Mouse (Mus musculus) myocyte (in vitro differentiated cells): Measurements from ENCODE around the gene Sema3b. TPM values are rescaled to one million over a fixed set of nuclear protein-coding genes. Genes with fewer than 3 reads are reported as not detected.
A peak's percentile ranks its signal among the peaks of the same experiment; 100 is the strongest.

Experiments
- H3K27me3 ChIP-seq: one replicate; pipeline ENCODE4 v1.6.1; 2011; ENCODE audit not compliant: control insufficient read depth, insufficient read depth, insufficient read length
- H3K36me3 ChIP-seq: one replicate; pipeline ENCODE4 v1.6.1; 2011; ENCODE audit not compliant: control insufficient read depth, insufficient read depth
- H3K4me2 ChIP-seq: one replicate; pipeline ENCODE4 v1.6.1; 2011; ENCODE audit warnings: low read depth, control low read depth
- H3K4me3 ChIP-seq: one replicate; pipeline ENCODE4 v1.5.1; 2011; ENCODE audit warnings: mild to moderate bottlenecking, control low read depth, moderate library complexity
- H3K79me2 ChIP-seq: one replicate; pipeline ENCODE4 v1.6.1; 2011; ENCODE audit not compliant: control insufficient read depth, insufficient read depth
- H3ac ChIP-seq: one replicate; pipeline ENCODE4 v1.6.1; 2011; ENCODE audit not compliant: control insufficient read depth, insufficient read length
- CEBPB ChIP-seq: IDR thresholded peaks from 2 replicates; pipeline ENCODE4 v1.6.1; 2011; ENCODE audit warnings: mild to moderate bottlenecking, moderate library complexity; ENCODE audit not compliant: poor library complexity, insufficient read depth, severe bottlenecking
- E2F4 ChIP-seq: IDR thresholded peaks from one replicate; pipeline ENCODE4 v1.6.1; 2011; ENCODE audit warnings: mild to moderate bottlenecking, control low read depth, moderate library complexity; ENCODE audit not compliant: insufficient read depth
- MAX ChIP-seq: IDR thresholded peaks from one replicate; pipeline ENCODE4 v1.6.1; 2011; ENCODE audit warnings: low read depth, mild to moderate bottlenecking, control low read depth
- MYOD1 ChIP-seq, 3 experiments: IDR thresholded peaks; one replicate each; pipeline ENCODE4 v1.6.1; 2011; ENCODE audit warnings: control low read depth in 2 of 3, low read depth in 2 of 3, mild to moderate bottlenecking in 2 of 3, moderate library complexity in 1 of 3; ENCODE audit not compliant: insufficient read length in 2 of 3, control insufficient read depth in 1 of 3
- MYOG ChIP-seq, 3 experiments: IDR thresholded peaks; one replicate each; pipeline ENCODE4 v1.6.1; 2011; ENCODE audit warnings: control low read depth in 2 of 3, low read depth in 2 of 3, mild to moderate bottlenecking in 2 of 3; ENCODE audit not compliant: insufficient read length in 2 of 3, control insufficient read depth in 1 of 3, insufficient read depth in 1 of 3
- POLR2A ChIP-seq: IDR thresholded peaks from one replicate; pipeline ENCODE4 v1.6.1; 2011; ENCODE audit warnings: low read depth, mild to moderate bottlenecking, control low read depth, moderate library complexity; ENCODE audit not compliant: insufficient read length
- POLR2AphosphoS2 ChIP-seq: IDR thresholded peaks from one replicate; pipeline ENCODE4 v1.6.1; 2011; ENCODE audit warnings: low read depth, control low read depth; ENCODE audit not compliant: insufficient read length
- REST ChIP-seq: IDR thresholded peaks from one replicate; pipeline ENCODE4 v1.6.1; 2011; ENCODE audit warnings: mild to moderate bottlenecking, control low read depth, moderate library complexity; ENCODE audit not compliant: insufficient read depth, insufficient read length
- SRF ChIP-seq: IDR thresholded peaks from one replicate; pipeline ENCODE4 v1.6.1; 2011; ENCODE audit warnings: low read depth; ENCODE audit not compliant: control insufficient read depth, insufficient read length
- TCF12 ChIP-seq: IDR thresholded peaks from one replicate; pipeline ENCODE4 v1.6.1; 2011; ENCODE audit warnings: mild to moderate bottlenecking, control low read depth; ENCODE audit not compliant: poor library complexity, insufficient read depth, severe bottlenecking
- TCF3 ChIP-seq: IDR thresholded peaks from one replicate; pipeline ENCODE4 v1.6.1; 2011; ENCODE audit warnings: low read depth, control low read depth; ENCODE audit not compliant: insufficient read length
- USF1 ChIP-seq: IDR thresholded peaks from one replicate; pipeline ENCODE4 v1.6.1; 2011; ENCODE audit warnings: low read depth, mild to moderate bottlenecking, control low read depth, moderate library complexity
- polyA plus RNA-seq: library from polyadenylated mRNA; unstranded; fragments of >200 nt; fragmentation: generic; extraction: Trizol; gene quantifications from one replicate; pipeline ENCODE4 v1.2.1, GENCODE M21; 2012; ENCODE audit warnings: missing spikeins

Gene Sema3b
- polyA plus RNA-seq, 1 experiment = 59.9 TPM

DNA sequence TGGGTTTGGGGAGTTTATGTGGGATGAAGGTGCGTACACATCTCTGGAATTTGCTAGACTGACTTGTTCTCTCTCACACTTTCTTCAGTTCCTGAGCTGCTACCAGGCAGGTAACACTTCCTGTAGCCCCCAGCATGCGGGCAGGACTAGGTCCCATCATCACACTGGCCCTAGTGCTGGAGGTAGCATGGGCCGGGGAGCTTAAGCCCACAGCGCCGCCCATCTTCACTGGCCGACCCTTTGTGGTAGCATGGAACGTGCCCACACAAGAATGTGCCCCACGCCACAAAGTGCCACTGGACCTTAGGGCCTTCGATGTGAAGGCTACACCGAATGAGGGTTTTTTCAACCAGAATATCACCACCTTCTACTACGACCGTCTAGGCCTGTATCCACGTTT lies 39.0 kb downstream of the Sema3b start:
- Histone ChIP-seq H3ac (peak overlapping the region; percentile 69), H3K36me3 (no peaks in the 10 kb centered on the region), H3K4me3 (peak overlapping the region; percentile 81), H3K79me2 (peaks cover 11% of the 10 kb centered on the region), H3K4me2 (peak overlapping the region; percentile 98), H3K27me3 (no peaks in the 10 kb centered on the region)
- TF ChIP-seq CEBPB = no peak
- no peak for TF ChIP-seq TCF3
- no peak for TF ChIP-seq REST
- no peak for TF ChIP-seq TCF12
- TF ChIP-seq SRF = no peak
- no peak for TF ChIP-seq MAX
- TF ChIP-seq POLR2A = no peak
- no peak for TF ChIP-seq MYOG (IDR thresholded peaks at IDR 0.05; ENCODE audit: control insufficient read depth in 1 of 3, insufficient read depth in 1 of 3, insufficient read length in 2 of 3, low read depth in 2 of 3)
- TF ChIP-seq USF1 = no peak
- TF ChIP-seq POLR2AphosphoS2 = no peak
- no peak for TF ChIP-seq MYOD1 (IDR thresholded peaks at IDR 0.05; ENCODE audit: control insufficient read depth in 1 of 3, insufficient read length in 2 of 3, low read depth in 2 of 3)
- no peak for TF ChIP-seq E2F4

DNA sequence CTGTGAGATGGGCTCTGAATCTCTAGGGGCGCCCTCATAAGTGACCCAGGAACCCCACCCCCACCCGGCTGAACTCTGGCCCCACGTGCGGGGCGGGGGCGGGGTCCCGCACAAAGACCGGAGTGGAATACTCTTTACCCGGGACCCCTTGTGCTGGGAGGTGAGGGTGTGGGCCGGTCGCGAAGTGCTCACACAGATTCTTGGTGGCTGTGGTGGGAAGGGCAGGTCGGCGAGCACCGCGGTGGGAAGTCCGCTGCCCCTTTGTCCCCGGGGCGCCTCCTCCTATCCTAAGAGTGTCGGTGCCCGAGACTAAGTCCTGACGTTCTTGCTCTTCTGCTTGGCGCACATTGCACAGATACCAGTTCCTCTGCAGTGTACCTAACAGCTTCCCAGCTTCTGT lies 39.8 kb downstream of the Sema3b start:
- H3K79me2 ChIP-seq = peaks cover 11% of the 10 kb centered on the region
- H3ac ChIP-seq = peak overlapping the region; percentile 69
- peak overlapping the region; percentile 98 for H3K4me2 ChIP-seq
- peak overlapping the region; percentile 81 for H3K4me3 ChIP-seq
- TF ChIP-seq TCF3 (no peak), SRF (no peak), MAX (no peak), MYOD1 (IDR thresholded peaks at IDR 0.05; ENCODE audit: control insufficient read depth in 1 of 3, insufficient read length in 2 of 3, low read depth in 2 of 3) (no peak), USF1 (peak; percentile 28), REST (no peak)
- no peaks in the 10 kb centered on the region for H3K27me3 ChIP-seq
- no peaks in the 10 kb centered on the region for H3K36me3 ChIP-seq

DNA sequence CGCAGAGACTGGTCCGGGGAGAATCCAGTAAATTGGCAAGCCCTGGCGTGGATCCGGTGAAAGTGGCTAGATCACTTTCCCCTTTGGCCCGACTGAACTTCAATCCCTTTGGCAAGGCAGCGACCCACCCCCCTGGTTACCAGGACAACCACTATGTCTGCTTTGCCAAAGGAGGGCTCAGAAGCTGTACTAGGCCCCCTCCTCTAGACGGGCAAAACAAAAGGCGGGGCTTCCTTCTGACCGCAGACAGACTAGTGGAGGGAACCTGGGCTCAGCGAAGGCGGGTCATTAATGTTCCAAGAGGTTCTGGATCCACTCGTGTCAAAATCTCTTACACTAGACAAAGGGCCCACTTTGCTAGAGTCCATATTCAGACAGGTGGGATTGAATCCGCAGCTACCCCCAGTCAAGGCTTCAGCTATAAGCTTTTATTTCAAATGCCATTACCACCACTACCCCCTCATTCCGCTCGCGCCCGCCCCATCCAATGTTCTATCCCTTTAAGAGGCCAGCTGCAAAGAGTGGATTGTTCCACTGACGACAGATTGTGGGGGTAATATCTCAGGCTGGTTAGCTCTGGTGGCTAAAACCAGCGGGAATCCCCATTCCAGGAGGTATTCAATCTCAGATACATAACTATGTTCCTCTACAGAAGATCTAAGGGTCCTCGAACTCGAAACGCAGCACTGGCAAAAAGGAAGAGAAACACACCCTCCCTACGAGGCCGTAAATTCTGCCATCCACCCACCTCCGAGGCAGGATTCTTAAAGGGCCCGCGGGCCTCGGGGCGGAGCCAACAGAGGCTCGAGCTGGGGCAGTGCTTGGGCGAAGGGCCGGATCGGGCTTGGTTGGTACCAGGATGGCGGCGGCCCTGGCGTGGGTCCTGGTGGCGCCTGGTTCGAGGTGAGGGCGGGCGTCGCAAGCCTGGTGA lies 40.4 kb downstream of the Sema3b start:
- Histone ChIP-seq H3ac (peak overlapping the region; percentile 69), H3K27me3 (no peaks in the 10 kb centered on the region), H3K4me3 (peak overlapping the region; percentile 81), H3K36me3 (no peaks in the 10 kb centered on the region), H3K4me2 (peak overlapping the region; percentile 98), H3K79me2 (peaks cover 18% of the 10 kb centered on the region)
- TF ChIP-seq TCF3 (no peak), POLR2AphosphoS2 (peak; percentile 68), SRF (no peak), E2F4 (no peak), TCF12 (no peak), MAX (no peak), POLR2A (peak; percentile 73), CEBPB (no peak), MYOG (IDR thresholded peaks at IDR 0.05; ENCODE audit: control insufficient read depth in 1 of 3, insufficient read depth in 1 of 3, insufficient read length in 2 of 3, low read depth in 2 of 3) (no peak), MYOD1 (IDR thresholded peaks at IDR 0.05; ENCODE audit: control insufficient read depth in 1 of 3, insufficient read length in 2 of 3, low read depth in 2 of 3) (no peak), USF1 (no peak), REST (no peak)

DNA sequence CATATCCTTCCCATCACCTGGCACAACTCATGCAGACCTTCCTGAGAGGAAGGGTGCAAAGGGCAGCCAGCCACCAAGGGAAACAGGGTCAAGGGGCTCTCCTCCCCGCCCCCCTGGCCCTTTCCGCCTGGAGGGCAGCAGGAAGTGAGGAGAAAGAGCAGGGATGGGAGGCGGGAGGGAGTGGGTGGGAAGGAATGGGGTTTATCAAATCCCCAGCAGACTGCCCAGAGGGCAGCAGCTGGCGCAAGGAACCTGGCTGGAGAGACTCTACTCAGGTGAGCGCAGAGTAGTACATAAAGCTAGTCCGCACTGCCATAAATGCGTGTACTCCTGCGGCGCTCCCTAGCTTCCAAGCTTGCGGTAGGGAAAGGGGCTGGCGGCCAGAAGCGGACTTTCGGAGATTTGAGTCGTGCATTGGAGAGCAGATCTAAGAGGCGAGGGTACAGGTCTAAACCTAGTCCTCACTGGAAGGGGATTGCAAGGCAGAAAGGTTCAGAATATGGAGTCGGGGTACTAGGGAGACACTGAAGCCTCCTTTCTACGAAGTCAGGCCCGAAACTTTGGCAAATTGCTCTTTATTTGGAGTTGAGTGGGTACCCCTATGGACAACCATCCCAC lies 41.2 kb downstream of the Sema3b start, which contains the start of gene Hyal2:
Gene Hyal2, plus strand, starts transcription at position 244 of the 618 bp plus-strand sequence.
- H3K4me2 ChIP-seq = peak within 1 kb of the TSS; percentile 98
- peak within 1 kb of the TSS; percentile 81 for H3K4me3 ChIP-seq
- peaks cover 20% of the 10 kb centered on the region for H3K79me2 ChIP-seq
- H3ac ChIP-seq = peak within 1 kb of the TSS; percentile 69
- TF ChIP-seq TCF3 (no peak), SRF (no peak), MAX (no peak), CEBPB (no peak), REST (no peak), POLR2A (no peak), E2F4 (no peak), MYOD1 (IDR thresholded peaks at IDR 0.05; ENCODE audit: control insufficient read depth in 1 of 3, insufficient read length in 2 of 3, low read depth in 2 of 3) (no peak), POLR2AphosphoS2 (no peak), TCF12 (no peak), USF1 (no peak), MYOG (IDR thresholded peaks at IDR 0.05; ENCODE audit: control insufficient read depth in 1 of 3, insufficient read depth in 1 of 3, insufficient read length in 2 of 3, low read depth in 2 of 3) (no peak)
- H3K27me3 ChIP-seq = no peaks in the 10 kb centered on the region
- H3K36me3 ChIP-seq = no peaks in the 10 kb centered on the region
